Mouse (Mus musculus): ENCODE measurements around the gene Gpr15.

The Gpr15 gene

GRCm38 (mm10) chr16:58718666-58719120 lies at the start of gene Gpr15:
Gpr15 (minus strand) TSS chr16:58719070.
- DNase-seq, result no peak

- DNase-seq, result no peak
Measured at GRCm38 (mm10) chr16:58763076-58763475, 44.2 kb upstream of the Gpr15 start, which contains the start of gene Olfr172. Olfr172 (minus strand) TSS chr16:58763176.

GRCm38 (mm10) chr16:58756191-58756590 lies 37.3 kb upstream of the Gpr15 start:
- DNase-seq, result no peak

- no peak for DNase-seq
Measured at GRCm38 (mm10) chr16:58751314-58751713, 32.4 kb upstream of the Gpr15 start.

- no peak for DNase-seq
Measured at GRCm38 (mm10) chr16:58746715-58747114, 27.8 kb upstream of the Gpr15 start.

GRCm38 (mm10) chr16:58740751-58741150 lies 21.9 kb upstream of the Gpr15 start:
- no peak for DNase-seq

GRCm38 (mm10) chr16:58738800-58739199 lies 19.9 kb upstream of the Gpr15 start:
- no peak for DNase-seq

- DNase-seq, result no peak
Measured at GRCm38 (mm10) chr16:58738205-58738604, 19.3 kb upstream of the Gpr15 start.

- DNase-seq, result no peak
Measured at GRCm38 (mm10) chr16:58728176-58728671, 9.4 kb upstream of the Gpr15 start.

GRCm38 (mm10) chr16:58727477-58728131 lies 8.7 kb upstream of the Gpr15 start, which contains the start of gene Cldnd1:
Cldnd1 (plus strand) TSS chr16:58727910.
- DNase-seq, result peak; percentile 93 to 96

GRCm38 (mm10) chr16:58726680-58727476 lies 8.0 kb upstream of the Gpr15 start:
- DNase-seq, result no peak

GRCm38 (mm10) chr16:58722292-58722691 lies 3.4 kb upstream of the Gpr15 start:
- DNase-seq, result no peak

- DNase-seq, result no peak
Measured at GRCm38 (mm10) chr16:58715018-58715417, 3.9 kb downstream of the Gpr15 start.

- no peak for DNase-seq
Measured at GRCm38 (mm10) chr16:58713128-58713527, 5.7 kb downstream of the Gpr15 start.

- DNase-seq, result no peak
Measured at GRCm38 (mm10) chr16:58712221-58712620, 6.6 kb downstream of the Gpr15 start.

- no peak for DNase-seq
Measured at GRCm38 (mm10) chr16:58709536-58709935, 9.3 kb downstream of the Gpr15 start.

- DNase-seq, result no peak
Measured at GRCm38 (mm10) chr16:58708601-58709475, 10.0 kb downstream of the Gpr15 start.

- no peak for DNase-seq
Measured at GRCm38 (mm10) chr16:58707276-58707905, 11.5 kb downstream of the Gpr15 start.

GRCm38 (mm10) chr16:58704999-58705398 lies 13.9 kb downstream of the Gpr15 start:
- DNase-seq, result no peak

GRCm38 (mm10) chr16:58703382-58704124 lies 15.3 kb downstream of the Gpr15 start:
- DNase-seq, result no peak

GRCm38 (mm10) chr16:58702329-58702932 lies 16.4 kb downstream of the Gpr15 start:
- no peak for DNase-seq

All from thymus, postnatal 36 days (tissue).